Mouse (Mus musculus) lung, embryonic 16.5 days (tissue): ENCODE data around the gene Ppard. TPM values are rescaled to one million over a fixed set of nuclear protein-coding genes. Genes with fewer than 3 reads are reported as not detected.

Experiments
- ATAC-seq: fragments of 200-750 bp; cut with Nextera tagmentation; 2 replicates; pipeline ENCODE4 v1.8.0; 2017; ENCODE audit warnings: low read depth, mild to moderate bottlenecking, moderate library complexity
- H3K27ac ChIP-seq: fragments of 300-500 bp; sonication (generic); 2 replicates; pipeline ENCODE4 v1.5.1; 2014; ENCODE audit warnings: mild to moderate bottlenecking, control low read depth, low read length
- H3K27me3 ChIP-seq: fragments of 300-500 bp; sonication (generic); 2 replicates; pipeline ENCODE4 v1.6.1; 2014; ENCODE audit warnings: low read depth, low read length, mixed read lengths; ENCODE audit not compliant: control insufficient read depth, insufficient read depth
- H3K36me3 ChIP-seq: fragments of 300-500 bp; sonication (generic); 2 replicates; pipeline ENCODE4 v1.6.1; 2014; ENCODE audit warnings: low read length; ENCODE audit not compliant: control insufficient read depth, insufficient read depth
- H3K4me1 ChIP-seq: fragments of 300-500 bp; sonication (generic); replicated peaks from 2 replicates; pipeline ENCODE4 v1.6.1; 2014; ENCODE audit warnings: low read length, mixed read lengths; ENCODE audit not compliant: control insufficient read depth, insufficient read depth
- H3K4me2 ChIP-seq: fragments of 300-500 bp; sonication (generic); 2 replicates; pipeline ENCODE4 v1.6.1; 2014; ENCODE audit warnings: low read depth, low read length, control low read depth
- H3K4me3 ChIP-seq: fragments of 300-500 bp; sonication (generic); 2 replicates; pipeline ENCODE4 v1.5.1; 2014; ENCODE audit warnings: mild to moderate bottlenecking, low read length, control low read depth
- H3K9ac ChIP-seq: fragments of 300-500 bp; sonication (generic); 2 replicates; pipeline ENCODE4 v1.6.1; 2014; ENCODE audit warnings: low read length, control low read depth
- H3K9me3 ChIP-seq: fragments of 300-500 bp; sonication (generic); 2 replicates; pipeline ENCODE4 v1.6.1; 2016; ENCODE audit warnings: low read length; ENCODE audit not compliant: control insufficient read depth
- WGBS: fragments of 180-500 bp; shearing (Covaris S2); extraction: QIAGEN DNeasy Blood & Tissue Kit; methylation state at CpG from one replicate; pipeline ENCODE4 v1.1.7; 2014; 5-methylcytosine and 5-hydroxymethylcytosine counted together
- polyA plus RNA-seq: library from polyadenylated mRNA; unstranded; fragments of >200 nt; fragmentation: Nextera tagmentation; extraction: Ambion mirVana; gene quantifications from 2 replicates; pipeline ENCODE4 v1.2.1, GENCODE M21; 2015

The Ppard gene
- polyA plus RNA-seq, 1 experiment from 2014 or later: 2.7 TPM

- no peaks in the 10 kb centered on the region for H3K9me3 ChIP-seq
- under 1% methylated on average over 37 of the region's 54 CpGs for WGBS
- no peaks in the 10 kb centered on the region for H3K36me3 ChIP-seq
- no peaks in the 10 kb centered on the region for H3K27me3 ChIP-seq
- peaks cover 49% of the 10 kb centered on the region for H3K4me1 ChIP-seq
- peak overlapping the region; percentile 94 for H3K4me2 ChIP-seq
- peak overlapping the region; percentile 84 for H3K4me3 ChIP-seq
- H3K9ac ChIP-seq: peak overlapping the region; percentile 96
- ATAC-seq: peak; percentile 41
- H3K27ac ChIP-seq: peak overlapping the region; percentile 99
Observed at GRCm38 (mm10) chr17:28349901-28350465, 117.5 kb downstream of the Ppard start.

DNA sequence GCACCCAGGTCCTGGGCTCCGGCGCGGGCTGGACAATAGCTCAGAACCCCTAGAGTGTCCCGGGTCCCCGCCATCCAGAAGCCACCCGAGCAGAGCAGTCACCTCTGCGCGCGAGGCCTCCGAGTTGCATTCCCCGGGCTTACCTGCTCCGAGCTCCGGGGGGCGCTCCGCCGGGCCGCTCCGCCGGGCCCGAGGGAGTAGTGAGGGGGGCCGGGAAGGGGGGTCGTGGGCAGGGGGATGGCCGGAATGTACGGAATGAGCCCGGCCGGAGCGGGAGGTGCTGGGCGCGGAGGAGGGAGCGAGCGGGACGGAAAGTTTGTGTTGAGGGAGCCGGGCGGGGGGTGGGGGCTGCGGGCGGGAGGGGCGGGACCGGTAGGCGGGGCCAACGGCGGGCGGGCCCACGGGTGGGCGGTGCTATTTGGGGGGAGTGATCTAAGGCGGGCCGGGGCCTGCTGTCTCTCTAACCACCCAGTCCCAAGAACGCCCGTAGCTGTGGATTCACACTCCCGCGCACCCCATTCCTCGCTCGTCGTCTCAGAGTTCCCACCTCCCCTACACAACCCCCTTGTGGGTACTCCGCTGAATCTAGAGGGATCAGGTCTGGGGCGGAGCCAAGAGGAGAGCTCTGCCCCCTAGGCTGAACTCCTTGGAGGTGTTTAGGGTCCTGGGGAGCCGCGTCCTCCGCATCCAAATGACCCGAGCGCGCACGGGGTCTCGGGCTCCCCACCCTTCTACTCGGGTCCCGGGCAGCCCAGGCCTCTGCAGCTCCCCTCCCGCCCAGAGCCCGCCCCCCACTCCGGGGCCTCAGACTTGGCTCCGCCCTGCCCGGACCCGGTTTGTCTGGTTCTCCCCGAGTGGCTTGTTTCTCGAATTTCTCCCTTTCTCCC lies 118.2 kb downstream of the Ppard start, which contains the start of gene Tead3:
Gene Tead3, minus strand, starts transcription at position 352 of the 887 bp plus-strand sequence.
- Histone ChIP-seq H3K36me3 (no peaks in the 10 kb centered on the region), H3K4me3 (peak within 1 kb of the TSS; percentile 84), H3K27ac (peak within 1 kb of the TSS; percentile 99), H3K4me2 (peak within 1 kb of the TSS; percentile 94), H3K27me3 (no peaks in the 10 kb centered on the region), H3K9ac (peak within 1 kb of the TSS; percentile 96), H3K9me3 (no peaks in the 10 kb centered on the region), H3K4me1 (peaks cover 42% of the 10 kb centered on the region)
- under 1% methylated on average over 51 of the region's 73 CpGs for WGBS
- ATAC-seq: peak; percentile 89

Other genes starting within 250 kb of the Ppard start
- gene Tcp11, start 152.1 kb upstream of the Ppard start, polyA plus RNA-seq: 5.2 and 5.5 TPM in 2 replicates
- 1.3 and 1.4 TPM in 2 replicates for gene Scube3, start 90.6 kb upstream of the Ppard start, polyA plus RNA-seq
- gene Zfp523, start 55.6 kb upstream of the Ppard start, polyA plus RNA-seq: 34.2 and 34.9 TPM in 2 replicates
- 5.2 and 8.6 TPM in 2 replicates for gene Def6, start 24.9 kb upstream of the Ppard start, polyA plus RNA-seq
- 22.1 and 32.4 TPM in 2 replicates for gene Fance, start 80.8 kb downstream of the Ppard start, polyA plus RNA-seq
- gene Rpl10a, start 95.8 kb downstream of the Ppard start, polyA plus RNA-seq: 615 and 635 TPM in 2 replicates
- gene Tead3, start 118.1 kb downstream of the Ppard start, polyA plus RNA-seq: 11.6 and 12.4 TPM in 2 replicates
- 7.6 and 9.3 TPM in 2 replicates for gene Tulp1, start 132.5 kb downstream of the Ppard start, polyA plus RNA-seq